Mouse (Mus musculus) kidney, adult 2 months (tissue): Measurements from ENCODE around the gene Slc39a7.

Experiments
- CTCF ChIP-seq: fragments of 200-500 bp; conservative IDR thresholded peaks from 2 replicates; pipeline ENCODE4 v1.5.1; 2011; ENCODE audit warnings: low read depth, mild to moderate bottlenecking, control low read depth, low read length, moderate library complexity, mixed read lengths; ENCODE audit not compliant: insufficient read depth, insufficient read length
- POLR2A ChIP-seq: fragments of 200-500 bp; IDR thresholded peaks from one replicate; pipeline ENCODE4 v1.6.1; 2011; ENCODE audit warnings: low read depth, low read length, control low read depth

DNA sequence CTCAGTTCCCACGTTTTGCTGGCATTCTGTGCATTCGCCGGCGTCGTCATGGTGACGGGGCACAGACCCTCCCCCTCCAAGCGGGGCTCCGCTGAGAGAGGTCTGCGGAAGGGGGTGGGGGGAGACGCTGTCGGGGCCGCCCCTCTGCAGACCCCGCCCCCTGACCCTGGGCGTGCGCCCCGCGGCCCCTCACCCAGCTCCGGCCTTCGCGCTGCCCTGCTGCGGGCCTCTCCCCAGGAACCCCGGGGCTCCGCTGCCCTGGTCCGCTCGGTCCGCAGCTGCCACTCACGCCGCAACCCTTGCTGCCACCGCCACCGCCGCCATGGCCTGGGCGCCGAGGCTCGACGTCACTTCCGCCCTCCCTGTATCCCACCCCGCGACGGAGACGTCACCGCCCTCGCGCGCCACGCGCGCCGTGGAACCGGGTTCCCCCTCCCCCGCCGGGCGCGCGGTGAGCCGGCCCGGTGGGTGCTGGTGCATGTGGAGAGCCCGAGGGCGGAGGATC lies 7.1 kb downstream of the Slc39a7 start, which contains the start of gene Ring1:
- TF ChIP-seq CTCF (no peak), POLR2A (peak; percentile 61)
